Mouse (Mus musculus) midbrain, postnatal 0 days (tissue): ENCODE results near the gene Rad9b. TPM values are rescaled to one million over a fixed set of nuclear protein-coding genes. Genes with fewer than 3 reads are reported as not detected.

ENCODE experiments used
- ATAC-seq: fragments of 200-750 bp; cut with Nextera tagmentation; 2 replicates; pipeline ENCODE4 v1.8.0; 2017; ENCODE audit warnings: moderate number of reproducible peaks, mild to moderate bottlenecking, moderate TSS enrichment, moderate library complexity; ENCODE audit not compliant: low FRiP score
- DNase-seq: peaks from one replicate; pipeline ENCODE4 v3.0.0-alpha.2; 2015; ENCODE audit warnings: low spot score
- H3K27ac ChIP-seq: fragments of 300-500 bp; sonication (generic); 2 replicates; pipeline ENCODE4 v1.5.1; 2014; ENCODE audit warnings: low read depth, mild to moderate bottlenecking, low read length, mixed read lengths
- H3K27me3 ChIP-seq: fragments of 300-500 bp; sonication (generic); 2 replicates; pipeline ENCODE4 v1.6.1; 2014; ENCODE audit warnings: low read length, control low read depth, mixed read lengths; ENCODE audit not compliant: insufficient read depth
- H3K36me3 ChIP-seq: fragments of 300-500 bp; sonication (generic); 2 replicates; pipeline ENCODE4 v1.6.1; 2014; ENCODE audit warnings: low read length, control low read depth, mixed read lengths; ENCODE audit not compliant: insufficient read depth
- H3K4me1 ChIP-seq: fragments of 300-500 bp; sonication (generic); 2 replicates; pipeline ENCODE4 v1.6.1; 2014; ENCODE audit warnings: mild to moderate bottlenecking, control low read depth, antibody characterized with exemption, low read length, mixed read lengths; ENCODE audit not compliant: insufficient read depth
- H3K4me2 ChIP-seq: fragments of 300-500 bp; sonication (generic); 2 replicates; pipeline ENCODE4 v1.6.1; 2014; ENCODE audit warnings: low read depth, mild to moderate bottlenecking, low read length, mixed read lengths; ENCODE audit not compliant: poor library complexity, severe bottlenecking
- H3K4me3 ChIP-seq: fragments of 300-500 bp; sonication (generic); 2 replicates; pipeline ENCODE4 v1.5.1; 2014; ENCODE audit warnings: low read depth, mild to moderate bottlenecking, low read length, moderate library complexity
- H3K9ac ChIP-seq: fragments of 300-500 bp; sonication (generic); replicated peaks from 2 replicates; pipeline ENCODE4 v1.6.1; 2014; ENCODE audit warnings: mild to moderate bottlenecking, low read length, moderate library complexity, mixed read lengths; ENCODE audit not compliant: poor library complexity, severe bottlenecking
- H3K9me3 ChIP-seq: fragments of 300-500 bp; sonication (generic); 2 replicates; pipeline ENCODE4 v1.6.1; 2016; ENCODE audit warnings: low read length, control low read depth
- CTCF ChIP-seq: IDR thresholded peaks from 2 replicates; pipeline ENCODE4 v1.5.1; 2016; ENCODE audit warnings: antibody characterized with exemption, mild to moderate bottlenecking
- WGBS: fragments of 180-500 bp; shearing (Covaris S2); extraction: QIAGEN DNeasy Blood & Tissue Kit; methylation state at CpG from one replicate; pipeline ENCODE4 v1.1.7; 2014; 5-methylcytosine and 5-hydroxymethylcytosine counted together
- polyA plus RNA-seq: library from polyadenylated mRNA; unstranded; fragments of >200 nt; fragmentation: Nextera tagmentation; extraction: Ambion mirVana; gene quantifications from 2 replicates; pipeline ENCODE4 v1.2.1, GENCODE M21; 2015
- total RNA-seq: library from RNA; depleted of rRNA; stranded (reverse); fragments of >200 nt; gene quantifications from 2 replicates; pipeline ENCODE4 v1.2.3, GENCODE M21; 2014

The Rad9b gene
- total and polyA plus RNA-seq, 2 experiments from 2014 or later = 17.8 to 21.8 TPM

DNA sequence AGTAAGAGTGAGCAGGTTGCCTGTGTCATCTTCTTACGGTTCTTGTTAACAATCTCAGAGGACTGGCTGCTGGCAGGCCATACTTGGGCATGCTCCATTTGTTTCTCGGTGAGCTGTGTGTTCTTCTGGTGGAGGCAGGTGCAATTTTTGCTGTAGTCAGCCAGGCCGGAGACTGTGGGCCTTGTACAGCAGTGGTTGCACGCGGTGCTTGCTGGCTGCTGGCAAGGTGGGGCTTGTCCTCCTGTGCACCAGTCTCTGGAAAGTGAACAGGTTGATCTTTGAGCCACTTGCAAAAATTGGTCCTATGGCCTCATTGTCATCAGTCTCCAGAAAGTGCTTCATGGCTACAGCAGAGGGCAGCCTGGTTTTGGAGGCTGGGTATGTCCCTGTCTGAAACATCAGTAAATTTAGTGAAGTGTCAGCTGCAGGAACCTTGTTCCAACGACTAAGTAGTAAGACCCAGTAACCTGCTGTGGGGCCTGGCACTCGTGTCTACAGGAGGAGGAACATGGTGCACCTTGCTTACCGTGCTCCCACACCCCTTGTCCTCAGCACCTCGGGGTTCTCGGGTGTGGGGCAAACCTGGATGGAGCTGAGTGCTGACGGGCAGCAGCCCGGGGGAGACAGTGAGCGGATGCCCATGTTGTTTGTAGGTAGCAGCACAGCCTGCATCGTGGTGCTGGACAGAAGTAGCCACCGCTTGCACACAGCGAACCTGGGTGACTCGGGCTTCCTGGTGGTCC lies 40.9 kb downstream of the Rad9b start:
- 93% methylated on average over 17 of the region's 17 CpGs for WGBS
- Histone ChIP-seq H3K9ac (no peak overlapping the region), H3K36me3 (peaks cover 10% of the 10 kb centered on the region), H3K4me2 (no peak overlapping the region), H3K4me1 (0 out of 2 replicates have a peak, but pooled peaks cover 2% of the 10 kb centered on the region), H3K4me3 (no peak overlapping the region), H3K27me3 (no peaks in the 10 kb centered on the region), H3K27ac (no peak overlapping the region), H3K9me3 (no peaks in the 10 kb centered on the region)
- no peak for DNase-seq
- TF ChIP-seq CTCF = no peak
- no peak for ATAC-seq

DNA sequence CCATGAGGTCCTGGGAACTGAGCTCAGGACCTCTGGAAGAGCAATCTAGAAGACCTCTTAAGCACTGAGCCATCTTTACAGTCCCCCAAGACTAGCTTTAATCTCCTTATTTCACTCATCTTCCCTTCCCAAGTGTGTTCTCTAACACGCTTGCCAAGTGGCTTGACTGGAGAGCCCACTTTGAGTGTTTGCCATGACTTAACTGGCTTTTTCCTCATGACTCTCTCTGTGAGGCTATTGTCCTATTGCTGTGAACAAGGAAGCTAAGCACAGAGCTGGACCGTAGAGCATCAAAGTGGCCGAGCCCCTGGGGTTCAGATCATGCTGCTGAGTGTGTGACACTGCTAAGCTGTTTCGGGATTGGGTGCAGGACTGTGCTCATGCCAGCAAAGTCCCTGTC lies 41.7 kb downstream of the Rad9b start:
- 83% methylated on average over 4 of the region's 4 CpGs for WGBS

DNA sequence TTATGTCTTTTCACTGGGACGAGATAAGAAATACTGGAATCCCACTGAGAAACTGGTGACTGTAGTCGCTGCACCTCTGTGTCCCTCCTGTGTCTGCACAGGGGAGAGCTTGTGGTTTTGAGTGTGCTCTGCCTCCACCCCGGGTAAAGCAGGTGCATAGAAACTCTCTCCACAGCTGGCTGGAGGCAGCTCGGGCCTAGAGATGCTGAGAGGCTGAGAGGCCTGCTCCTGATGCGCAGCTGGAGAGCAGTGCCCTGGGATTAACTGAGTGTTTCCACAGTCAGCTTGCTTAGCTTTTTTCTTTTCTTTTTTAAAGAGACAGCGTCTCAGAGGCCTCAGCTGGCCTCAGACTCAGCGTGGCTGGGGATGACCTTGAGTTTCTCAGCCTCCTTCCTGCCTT lies 42.3 kb downstream of the Rad9b start:
- no peak for TF ChIP-seq CTCF
- ATAC-seq = no peak
- no peak for DNase-seq
- H3K27me3 ChIP-seq = no peaks in the 10 kb centered on the region
- no peak overlapping the region for H3K27ac ChIP-seq
- no peak overlapping the region for H3K9ac ChIP-seq
- H3K4me2 ChIP-seq = no peak overlapping the region
- peaks cover 7% of the 10 kb centered on the region for H3K36me3 ChIP-seq
- H3K4me1 ChIP-seq = 0 out of 2 replicates have a peak, but pooled peaks cover 2% of the 10 kb centered on the region
- H3K4me3 ChIP-seq = no peak overlapping the region
- H3K9me3 ChIP-seq = no peaks in the 10 kb centered on the region
- 51% methylated on average over 7 of the region's 7 CpGs for WGBS

More for the DNA sequence above, 41.7 kb downstream of the Rad9b start:
- ATAC-seq = no peak
- DNase-seq = no peak
- Histone ChIP-seq H3K9ac (no peak overlapping the region), H3K4me3 (no peak overlapping the region), H3K36me3 (peaks cover 8% of the 10 kb centered on the region), H3K27me3 (no peaks in the 10 kb centered on the region), H3K4me2 (no peak overlapping the region), H3K27ac (no peak overlapping the region), H3K4me1 (0 out of 2 replicates have a peak, but pooled peaks cover 2% of the 10 kb centered on the region), H3K9me3 (no peaks in the 10 kb centered on the region)
- TF ChIP-seq CTCF = no peak

DNA sequence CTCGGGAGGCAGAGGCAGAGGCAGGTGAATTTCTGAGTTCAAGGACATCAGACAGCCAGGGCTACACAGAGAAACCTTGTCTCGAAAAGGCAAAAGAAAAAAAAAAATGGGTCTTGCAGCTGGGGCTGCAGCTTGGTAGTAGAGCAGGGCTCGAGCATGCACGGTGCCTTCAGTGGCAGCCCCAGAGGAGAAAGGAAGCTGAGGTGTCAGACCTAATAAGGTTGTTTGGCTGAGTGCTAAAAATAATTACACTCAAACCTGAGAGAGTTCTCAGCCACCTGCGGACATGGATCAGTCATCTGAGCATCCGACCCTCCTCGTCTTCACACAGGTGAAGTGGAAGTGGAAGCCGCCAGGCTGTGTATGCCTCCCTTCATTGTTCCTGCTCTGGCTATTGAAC lies 43.3 kb downstream of the Rad9b start:
- Histone ChIP-seq H3K4me3 (no peak overlapping the region), H3K4me1 (0 out of 2 replicates have a peak, but pooled peaks cover 2% of the 10 kb centered on the region), H3K9ac (no peak overlapping the region), H3K4me2 (no peak overlapping the region), H3K27ac (no peak overlapping the region), H3K27me3 (no peaks in the 10 kb centered on the region), H3K9me3 (no peaks in the 10 kb centered on the region), H3K36me3 (peaks cover 7% of the 10 kb centered on the region)
- 81% methylated on average over 8 of the region's 8 CpGs for WGBS
- DNase-seq (no peak), ATAC-seq (no peak)
- no peak for TF ChIP-seq CTCF

DNA sequence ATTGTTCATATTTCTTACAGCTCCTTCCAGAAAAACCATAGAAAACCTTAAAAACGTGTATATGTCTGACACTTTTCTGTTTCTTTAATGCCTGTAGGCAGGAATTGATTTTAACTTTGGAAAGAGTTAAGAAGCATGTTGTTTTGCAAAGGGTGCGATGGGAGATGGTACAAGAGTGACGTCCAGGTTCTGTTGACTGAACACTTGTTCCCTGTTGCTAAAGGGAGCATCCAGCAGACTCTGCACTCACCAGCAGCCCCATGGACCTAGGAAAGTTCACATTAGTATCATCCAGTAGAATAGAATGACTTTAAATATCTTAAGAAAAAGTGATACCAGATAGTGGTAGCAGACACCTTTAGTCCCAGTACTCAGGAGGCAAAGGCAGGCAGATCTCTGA lies 47.5 kb downstream of the Rad9b start:
- H3K27me3 ChIP-seq = no peaks in the 10 kb centered on the region
- 86% methylated on average over 3 of the region's 3 CpGs for WGBS
- no peaks in the 10 kb centered on the region; the same call in 1 of the 2 replicates for H3K36me3 ChIP-seq
- H3K9me3 ChIP-seq = no peaks in the 10 kb centered on the region
- no peak overlapping the region for H3K27ac ChIP-seq
- no peak overlapping the region for H3K9ac ChIP-seq
- peaks cover 3% of the 10 kb centered on the region; the same call in 1 of the 2 replicates for H3K4me1 ChIP-seq
- no peak overlapping the region for H3K4me3 ChIP-seq
- DNase-seq = no peak
- H3K4me2 ChIP-seq = no peak overlapping the region
- no peak for TF ChIP-seq CTCF
- no peak for ATAC-seq

DNA sequence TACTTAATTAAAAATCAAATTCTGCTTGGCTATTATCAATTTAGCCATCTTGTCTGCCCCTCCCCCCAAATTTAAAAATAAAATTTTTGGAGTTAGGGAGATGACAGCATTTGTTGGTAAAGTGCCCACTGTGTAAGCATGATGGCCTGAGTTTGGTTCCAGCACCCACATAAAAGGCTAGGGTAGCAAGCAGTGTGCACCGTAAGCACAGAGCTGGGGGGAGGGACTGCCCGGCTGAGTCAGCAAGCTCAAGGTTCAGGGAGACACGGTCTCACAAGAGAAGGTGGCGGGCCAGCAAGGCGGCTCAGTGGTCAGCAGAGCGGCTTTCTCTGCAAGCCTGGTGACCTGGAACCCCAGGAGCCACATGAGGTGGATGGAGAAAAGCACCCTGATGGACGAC lies 48.6 kb downstream of the Rad9b start:
- no peak for ATAC-seq
- 93% methylated on average over 7 of the region's 7 CpGs for WGBS
- Histone ChIP-seq H3K4me2 (no peak overlapping the region), H3K9me3 (no peaks in the 10 kb centered on the region), H3K36me3 (no peaks in the 10 kb centered on the region; the same call in 1 of the 2 replicates), H3K9ac (no peak overlapping the region), H3K27me3 (no peaks in the 10 kb centered on the region), H3K4me1 (peaks cover 3% of the 10 kb centered on the region; the same call in 1 of the 2 replicates), H3K27ac (no peak overlapping the region), H3K4me3 (no peak overlapping the region)
- no peak for DNase-seq
- no peak for TF ChIP-seq CTCF
